In genomic region chr13:91648240-91648639, GRCm38 (mm10) we compare ENCODE assay signal across 9 mouse cellular contexts.
A peak's percentile ranks its signal among the peaks of the same experiment; 100 is the strongest.
DNase-seq lines count a peak whose midpoint lies in the region; ATAC-seq and TF ChIP-seq lines count a peak whose summit lies in the region.
"Had no signal": no experiment of that assay in that cellular context is flagged by ENCODE, and none has a peak within 500 bp of the region (broad histone marks: within the 10 kb centered on the region; RNA-seq: fewer than 3 reads in every experiment).

No protein-coding gene starts in this region.

- peaks cover 3% of the 10 kb centered on the region; the same call in 1 of the 2 replicates for H3K36me3 ChIP-seq in intestine, embryonic 14.5 days (ENCODE audit: control insufficient read depth, insufficient read depth, low read length)
- H3K36me3 ChIP-seq in intestine, embryonic 16.5 days (ENCODE audit: control insufficient read depth, insufficient read depth, low read length) = no peaks in the 10 kb centered on the region
- no peaks in the 10 kb centered on the region for H3K36me3 ChIP-seq in hindbrain, embryonic 13.5 days
- no peaks in the 10 kb centered on the region for H3K36me3 ChIP-seq in lung, postnatal 0 days (ENCODE audit: insufficient read depth, low read length)

- DNase-seq in intestine, embryonic 14.5 days (ENCODE audit: low spot score) = no peak
- DNase-seq in Muller cell, postnatal 12 days (ENCODE audit: inconsistent ontology term) = peak; percentile 73
- peak; percentile 20 for DNase-seq in lung, postnatal 0 days (ENCODE audit: low spot score)
- peak; percentile 34 for DNase-seq in right cerebral cortex, postnatal 14 days
- DNase-seq in frontal cortex, postnatal 14 days (ENCODE audit: low spot score in 2 of 2) = no peak

- H3K4me3 ChIP-seq in intestine, embryonic 14.5 days (ENCODE audit: low read depth, low read length) = no peak overlapping the region
- no peak overlapping the region for H3K4me3 ChIP-seq in intestine, embryonic 16.5 days (ENCODE audit: low read length)
- no peak overlapping the region for H3K4me3 ChIP-seq in hindbrain, embryonic 13.5 days
- H3K4me3 ChIP-seq in lung, postnatal 0 days (ENCODE audit: low read depth, low read length) = no peak overlapping the region
- H3K4me3 ChIP-seq: stomach, embryonic 15.5 days had no signal

- WGBS in intestine, embryonic 14.5 days = 40% methylated on average over 6 of the region's 6 CpGs
- WGBS in intestine, embryonic 16.5 days = 39% methylated on average over 6 of the region's 6 CpGs
- 22% methylated on average over 6 of the region's 6 CpGs for WGBS in hindbrain, embryonic 13.5 days
- 50% methylated on average over 6 of the region's 6 CpGs for WGBS in lung, postnatal 0 days

- no peaks in the 10 kb centered on the region for H3K27me3 ChIP-seq in intestine, embryonic 14.5 days (replicated peaks; ENCODE audit: control insufficient read depth, insufficient read depth, low read length)
- H3K27me3 ChIP-seq in intestine, embryonic 16.5 days (replicated peaks; ENCODE audit: control insufficient read depth, insufficient read depth, low read length) = no peaks in the 10 kb centered on the region
- H3K27me3 ChIP-seq in hindbrain, embryonic 13.5 days = no peaks in the 10 kb centered on the region
- no peaks in the 10 kb centered on the region for H3K27me3 ChIP-seq in lung, postnatal 0 days (replicated peaks; ENCODE audit: insufficient read depth, low read length)
- H3K27me3 ChIP-seq: stomach, embryonic 15.5 days had no signal

- no peaks in the 10 kb centered on the region for H3K4me1 ChIP-seq in intestine, embryonic 14.5 days (replicated peaks; ENCODE audit: control insufficient read depth, insufficient read depth, low read length)
- H3K4me1 ChIP-seq in intestine, embryonic 16.5 days (ENCODE audit: control insufficient read depth, insufficient read depth, low read length) = no peaks in the 10 kb centered on the region
- no peaks in the 10 kb centered on the region for H3K4me1 ChIP-seq in hindbrain, embryonic 13.5 days (replicated peaks)
- H3K4me1 ChIP-seq in lung, postnatal 0 days (ENCODE audit: insufficient read depth, low read depth, low read length) = no peaks in the 10 kb centered on the region
- H3K4me1 ChIP-seq: stomach, embryonic 15.5 days had no signal

- H3K9me3 ChIP-seq in intestine, embryonic 14.5 days (ENCODE audit: control insufficient read depth, low read length) = no peaks in the 10 kb centered on the region
- no peaks in the 10 kb centered on the region for H3K9me3 ChIP-seq in intestine, embryonic 16.5 days (ENCODE audit: control insufficient read depth, low read length)
- H3K9me3 ChIP-seq in hindbrain, embryonic 13.5 days = no peaks in the 10 kb centered on the region
- H3K9me3 ChIP-seq in lung, postnatal 0 days (ENCODE audit: low read length) = no peaks in the 10 kb centered on the region
- H3K9me3 ChIP-seq: stomach, embryonic 15.5 days had no signal

- TF ChIP-seq CTCF in lung, postnatal 0 days (IDR thresholded peaks at IDR 0.05) = peak; percentile 69

- H3K4me2 ChIP-seq in intestine, embryonic 14.5 days (ENCODE audit: low read length) = no peak overlapping the region
- H3K4me2 ChIP-seq in intestine, embryonic 16.5 days (ENCODE audit: low read depth, low read length) = no peak overlapping the region
- no peak overlapping the region for H3K4me2 ChIP-seq in hindbrain, embryonic 13.5 days
- no peak overlapping the region for H3K4me2 ChIP-seq in lung, postnatal 0 days (replicated peaks; ENCODE audit: low read depth, low read length)
- H3K4me2 ChIP-seq: stomach, embryonic 15.5 days had no signal

- no peak overlapping the region for H3K27ac ChIP-seq in intestine, embryonic 14.5 days (ENCODE audit: low read depth)
- H3K27ac ChIP-seq in intestine, embryonic 16.5 days (ENCODE audit: low read length) = no peak overlapping the region
- H3K27ac ChIP-seq in hindbrain, embryonic 13.5 days = no peak overlapping the region
- no peak overlapping the region for H3K27ac ChIP-seq in lung, postnatal 0 days (ENCODE audit: low read length)
- H3K27ac ChIP-seq: stomach, embryonic 15.5 days had no signal

- 0 out of 2 replicates have a peak, but pooled peaks have one; percentile 19 for ATAC-seq in intestine, embryonic 14.5 days (replicated peaks; ENCODE audit: low FRiP score, low TSS enrichment, low read depth)
- no peak for ATAC-seq in intestine, embryonic 16.5 days
- peak; percentile 86 for ATAC-seq in common myeloid progenitor, adult 5-6 weeks (replicated peaks; ENCODE audit: low read depth, poor library complexity, severe bottlenecking)
- ATAC-seq in hindbrain, embryonic 13.5 days (ENCODE audit: low FRiP score) = peak; percentile 87
- ATAC-seq in lung, postnatal 0 days = peak; percentile 37; the same call in 1 of the 2 replicates

- no peak overlapping the region for H3K9ac ChIP-seq in intestine, embryonic 14.5 days (ENCODE audit: low read length)
- no peak overlapping the region for H3K9ac ChIP-seq in intestine, embryonic 16.5 days (ENCODE audit: low read depth, low read length)
- H3K9ac ChIP-seq in hindbrain, embryonic 13.5 days = no peak overlapping the region
- no peak overlapping the region for H3K9ac ChIP-seq in lung, postnatal 0 days (replicated peaks; ENCODE audit: low read depth)
- H3K9ac ChIP-seq: stomach, embryonic 15.5 days had no signal

- no peak for TF ChIP-seq EP300 in lung, postnatal 0 days (IDR thresholded peaks at IDR 0.05)

Comparison
In these comparisons a context has a peak if more than half of its experiments do, and no peak if none do; other contexts are left out.
1. DNase-seq: peak in Muller cell, postnatal 12 days (single experiment), lung, postnatal 0 days (single experiment) and right cerebral cortex, postnatal 14 days (single experiment); none in intestine, embryonic 14.5 days (single experiment) and frontal cortex, postnatal 14 days (0 of 2).